Mouse (Mus musculus): ENCODE results near the gene Trim56. TPM values are rescaled to one million over a fixed set of nuclear protein-coding genes. Genes with fewer than 3 reads are reported as not detected.
A peak's percentile ranks its signal among the peaks of the same experiment; 100 is the strongest.
"Not testable (repeated sequence)": the region's sequence is repeated elsewhere in the genome, so short reads cannot be mapped to it uniquely, and the experiment has no call there.

Gene Trim56
- 1 to 10 TPM; 7.4 TPM for total RNA-seq (2021)
- long read RNA-seq, experiment 1, partial matches to known transcripts, result 0 of 3 reads
- long read RNA-seq, experiment 1, other reads (novel, unspliced or antisense), result 3 of 3 reads
- long read RNA-seq, experiment 2, partial matches to known transcripts, result 0 of 3 reads
- long read RNA-seq, experiment 2, other reads (novel, unspliced or antisense), result 3 of 3 reads

- peak; percentile 80 for DNase-seq
Measured at GRCm38 (mm10) chr5:137115866-137116847, at the start of gene Trim56. TSS of gene Trim56 (minus strand) at chr5:137116209.

- DNase-seq, result no peak
Measured at GRCm38 (mm10) chr5:137161853-137162252, 45.8 kb upstream of the Trim56 start.

GRCm38 (mm10) chr5:137159461-137159860, 43.5 kb upstream of the Trim56 start:
- DNase-seq, result peak; percentile 17

- no peak for DNase-seq
Measured at GRCm38 (mm10) chr5:137153289-137153688, 37.3 kb upstream of the Trim56 start.

- no peak for DNase-seq
Measured at GRCm38 (mm10) chr5:137152623-137153022, 36.6 kb upstream of the Trim56 start.

GRCm38 (mm10) chr5:137149272-137149882, 33.4 kb upstream of the Trim56 start, which contains the start of gene Muc3:
TSS of gene Muc3 (minus strand) at chr5:137149322.
- DNase-seq, result not testable (repeated sequence)

GRCm38 (mm10) chr5:137140836-137141235, 24.8 kb upstream of the Trim56 start:
- no peak for DNase-seq

- DNase-seq, result no peak
Measured at GRCm38 (mm10) chr5:137138977-137139376, 23.0 kb upstream of the Trim56 start.

GRCm38 (mm10) chr5:137134959-137135358, 18.9 kb upstream of the Trim56 start:
- no peak for DNase-seq

GRCm38 (mm10) chr5:137131490-137131889, 15.5 kb upstream of the Trim56 start:
- no peak for DNase-seq

- no peak for DNase-seq
Measured at GRCm38 (mm10) chr5:137129281-137129680, 13.3 kb upstream of the Trim56 start.

- DNase-seq, result no peak
Measured at GRCm38 (mm10) chr5:137123516-137123915, 7.5 kb upstream of the Trim56 start.

GRCm38 (mm10) chr5:137122686-137123193, 6.7 kb upstream of the Trim56 start:
- DNase-seq, result peak; percentile 55

- DNase-seq, result no peak
Measured at GRCm38 (mm10) chr5:137121280-137121679, 5.3 kb upstream of the Trim56 start.

GRCm38 (mm10) chr5:137118878-137119277, 2.9 kb upstream of the Trim56 start:
- no peak for DNase-seq

- DNase-seq, result not testable (repeated sequence)
Measured at GRCm38 (mm10) chr5:137117994-137118393, 2.0 kb upstream of the Trim56 start.

GRCm38 (mm10) chr5:137116987-137117386, 978 bp upstream of the Trim56 start:
- no peak for DNase-seq

- no peak for DNase-seq
Measured at GRCm38 (mm10) chr5:137114891-137115561, 983 bp downstream of the Trim56 start.

- no peak for DNase-seq
Measured at GRCm38 (mm10) chr5:137111542-137112408, 4.2 kb downstream of the Trim56 start.

- DNase-seq, result no peak
Measured at GRCm38 (mm10) chr5:137110863-137111262, 5.1 kb downstream of the Trim56 start.
